Mouse (Mus musculus) thymus, adult 2 months (tissue): ENCODE measurements at regions not wholly inside any gene's neighbourhood (a gene's known extent, or its start where the extent isn't known, plus 50 kb on each side); places are given as distances from the start of the nearest gene placed in this dataset.

ENCODE experiments used
- DNase-seq: peaks from one replicate; pipeline ENCODE4 v3.0.0; 2021
- H3K27ac ChIP-seq: fragments of 200-500 bp; 2 replicates; pipeline ENCODE4 v1.5.1; 2012; ENCODE audit warnings: low read length, control low read depth; ENCODE audit not compliant: control insufficient read depth, insufficient read depth
- H3K27me3 ChIP-seq: fragments of 200-500 bp; 2 replicates; pipeline ENCODE4 v1.6.1; 2012; ENCODE audit warnings: mild to moderate bottlenecking, low read length, moderate library complexity, mixed read lengths; ENCODE audit not compliant: control insufficient read depth, insufficient read depth
- H3K36me3 ChIP-seq: fragments of 200-500 bp; 2 replicates; pipeline ENCODE4 v1.6.1; 2012; ENCODE audit warnings: mild to moderate bottlenecking, low read length, moderate library complexity; ENCODE audit not compliant: control insufficient read depth, insufficient read depth
- H3K4me1 ChIP-seq: fragments of 200-500 bp; replicated peaks from 2 replicates; pipeline ENCODE4 v1.6.1; 2012; ENCODE audit warnings: low read length; ENCODE audit not compliant: control insufficient read depth, insufficient read depth
- H3K4me3 ChIP-seq: fragments of 200-500 bp; 2 replicates; pipeline ENCODE4 v1.5.1; 2012; ENCODE audit warnings: mild to moderate bottlenecking, low read length, control low read depth, moderate library complexity; ENCODE audit not compliant: control insufficient read depth, insufficient read depth
- CTCF ChIP-seq: fragments of 200-500 bp; IDR thresholded peaks from 2 replicates; pipeline ENCODE4 v1.5.1; 2012; ENCODE audit warnings: mild to moderate bottlenecking, control low read depth, low read length, moderate library complexity, borderline replicate concordance; ENCODE audit not compliant: control insufficient read depth, poor library complexity, insufficient read depth; ENCODE audit errors: extremely low read depth
- POLR2A ChIP-seq: fragments of 200-500 bp; IDR thresholded peaks from 2 replicates; pipeline ENCODE4 v1.6.1; 2012; ENCODE audit warnings: mild to moderate bottlenecking, low read length, control low read depth, moderate library complexity; ENCODE audit not compliant: control insufficient read depth, poor library complexity, insufficient read depth; ENCODE audit errors: extremely low read depth
- WGBS: fragments of 180-500 bp; shearing (Covaris S2); methylation state at CpG from one replicate; pipeline ENCODE4 v1.1.7; 2018; 5-methylcytosine and 5-hydroxymethylcytosine counted together

DNA sequence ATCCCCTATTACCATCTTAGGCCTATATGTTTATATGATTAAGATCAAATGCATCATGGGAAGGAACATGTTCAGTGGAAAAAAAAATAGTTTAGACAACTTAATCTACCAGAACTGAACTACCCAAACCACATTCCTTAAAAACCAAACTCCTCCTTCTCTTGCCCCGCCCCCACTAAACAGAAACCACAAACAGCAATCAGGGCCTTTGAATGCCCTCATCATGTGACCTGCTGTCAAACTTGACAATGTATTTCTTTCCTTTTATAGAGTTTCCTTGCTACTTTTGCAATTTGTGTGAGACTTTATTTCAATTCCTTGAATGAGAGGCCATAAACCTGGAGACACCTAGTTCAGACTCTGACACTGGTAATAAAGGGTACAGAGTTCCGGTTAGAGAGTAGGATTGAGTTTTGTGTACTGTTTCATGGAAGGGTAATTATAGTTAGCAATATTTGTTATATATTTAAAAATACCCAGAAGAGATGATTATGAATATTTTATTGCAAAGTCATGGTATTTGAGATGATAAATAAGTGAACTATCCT, 61.7 kb upstream of the Mboat1 start:
- TF ChIP-seq CTCF (no peak), POLR2A (no peak)
- no peaks in the 10 kb centered on the region for H3K36me3 ChIP-seq
- 88% methylated on average over 2 of the region's 2 CpGs for WGBS
- DNase-seq, result no peak
- H3K4me3 ChIP-seq, result no peak overlapping the region
- no peaks in the 10 kb centered on the region for H3K27me3 ChIP-seq
- H3K27ac ChIP-seq, result no peak overlapping the region
- H3K4me1 ChIP-seq, result no peaks in the 10 kb centered on the region

DNA sequence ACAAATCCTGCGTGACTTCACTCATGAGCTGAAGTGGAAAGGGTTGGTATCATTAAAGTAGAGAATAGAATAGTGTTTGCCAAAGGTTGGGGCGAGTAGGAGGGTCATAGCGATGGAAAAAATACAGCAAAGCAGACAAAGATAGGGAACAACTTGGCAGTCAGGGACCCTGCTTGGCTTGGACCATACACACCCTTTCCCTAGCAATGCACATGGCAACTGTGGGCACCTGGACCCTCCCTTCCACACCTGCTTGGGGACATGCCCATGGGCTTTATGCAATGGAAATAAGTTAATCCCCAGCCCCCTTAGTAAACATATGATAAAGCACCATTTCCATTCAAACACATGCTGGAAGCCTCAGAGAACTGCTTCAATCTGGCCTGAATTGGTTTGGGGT, 62.2 kb upstream of the Mboat1 start:
- WGBS, result 97% methylated on average over 3 of the region's 3 CpGs
- Histone ChIP-seq H3K36me3 (no peaks in the 10 kb centered on the region), H3K4me1 (no peaks in the 10 kb centered on the region), H3K27ac (no peak overlapping the region), H3K4me3 (no peak overlapping the region), H3K27me3 (no peaks in the 10 kb centered on the region)
- DNase-seq, result no peak
- TF ChIP-seq CTCF (no peak), POLR2A (no peak)

DNA sequence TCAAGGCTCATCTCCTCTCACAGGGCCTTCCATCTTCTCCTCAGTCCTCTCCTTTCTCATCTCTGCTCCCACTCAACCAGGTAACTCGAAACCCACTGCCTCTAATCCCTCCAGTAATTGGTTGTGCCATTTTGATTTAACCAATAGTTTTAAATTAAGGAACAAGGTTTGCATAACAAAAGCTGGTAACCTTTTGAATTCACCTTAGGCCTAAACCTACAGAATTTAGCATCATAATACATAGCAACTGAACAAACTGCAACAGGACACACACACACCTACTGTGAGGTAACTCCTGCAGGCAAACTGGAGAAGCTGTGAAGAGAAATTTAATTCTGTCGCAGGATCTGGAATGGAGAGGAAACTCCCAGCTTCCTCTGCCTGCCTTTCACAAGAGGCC, 66.9 kb upstream of the Mboat1 start:
- Histone ChIP-seq H3K27ac (no peak overlapping the region), H3K36me3 (no peaks in the 10 kb centered on the region), H3K27me3 (no peaks in the 10 kb centered on the region), H3K4me3 (no peak overlapping the region), H3K4me1 (no peaks in the 10 kb centered on the region)
- no peak for DNase-seq
- TF ChIP-seq POLR2A (no peak), CTCF (no peak)
- 89% methylated on average over 2 of the region's 2 CpGs for WGBS

DNA sequence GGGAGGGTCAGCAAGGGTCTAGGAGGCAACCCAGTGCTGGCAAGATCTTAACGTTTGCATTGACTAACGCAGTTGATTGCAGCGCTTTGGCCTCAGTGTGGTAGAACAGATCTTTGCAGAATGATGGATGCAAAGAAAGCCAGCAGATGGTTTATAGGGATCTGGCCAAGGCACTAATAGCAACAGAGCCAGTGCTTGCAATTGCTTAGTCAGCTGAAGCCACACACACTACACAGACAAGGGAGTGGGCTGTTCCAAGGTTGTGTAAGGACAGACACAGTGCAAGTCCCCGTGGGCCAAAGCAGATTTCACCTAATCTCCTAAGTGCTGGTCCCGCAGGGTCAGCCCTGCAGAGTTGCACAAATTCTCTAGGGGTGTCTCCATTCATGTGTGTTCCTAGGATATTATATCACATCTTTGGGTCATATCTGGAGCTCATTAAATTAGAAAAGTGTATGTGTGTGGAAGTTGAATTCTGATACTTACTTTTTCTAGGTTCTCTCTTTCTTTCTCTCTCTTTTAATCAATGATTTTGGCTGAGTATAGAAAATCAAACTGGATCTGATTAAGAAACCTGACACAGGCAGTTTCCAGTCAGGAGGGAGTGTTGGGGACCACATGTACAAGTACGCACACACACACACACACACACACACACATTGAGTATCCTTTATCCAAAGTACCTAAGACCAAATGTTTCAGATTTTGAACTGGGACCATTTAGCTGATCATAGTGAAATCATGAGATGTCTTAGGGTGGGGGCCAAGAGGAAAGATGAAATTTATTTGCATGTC, 68.5 kb upstream of the Mboat1 start:
- Histone ChIP-seq H3K4me3 (no peak overlapping the region), H3K27me3 (no peaks in the 10 kb centered on the region), H3K36me3 (no peaks in the 10 kb centered on the region), H3K4me1 (0 out of 2 replicates have a peak, but pooled peaks cover 4% of the 10 kb centered on the region), H3K27ac (no peak overlapping the region)
- no peak for TF ChIP-seq CTCF
- no peak for TF ChIP-seq POLR2A
- DNase-seq, result no peak
- WGBS, result 77% methylated on average over 6 of the region's 6 CpGs

DNA sequence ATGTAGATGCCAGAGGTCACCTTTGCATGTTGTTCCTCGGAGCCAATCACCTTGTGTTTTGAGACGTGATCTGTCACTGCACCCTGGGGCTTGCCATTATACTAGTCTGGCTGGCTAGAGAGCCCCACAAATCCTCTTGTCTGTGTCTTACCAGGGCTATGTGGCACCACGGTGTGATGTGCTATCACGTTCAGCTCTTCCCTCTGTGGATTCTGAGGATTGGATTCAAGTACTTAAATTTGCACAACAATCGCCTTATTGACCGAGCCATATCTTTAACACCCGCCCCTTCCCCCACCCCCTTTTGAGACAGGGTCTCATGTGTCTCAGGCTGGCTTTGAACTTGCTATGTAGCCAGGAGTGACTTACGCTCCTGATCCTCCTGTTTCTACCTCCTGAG, 70.8 kb upstream of the Mboat1 start:
- WGBS, result 95% methylated on average over 8 of the region's 8 CpGs

DNA sequence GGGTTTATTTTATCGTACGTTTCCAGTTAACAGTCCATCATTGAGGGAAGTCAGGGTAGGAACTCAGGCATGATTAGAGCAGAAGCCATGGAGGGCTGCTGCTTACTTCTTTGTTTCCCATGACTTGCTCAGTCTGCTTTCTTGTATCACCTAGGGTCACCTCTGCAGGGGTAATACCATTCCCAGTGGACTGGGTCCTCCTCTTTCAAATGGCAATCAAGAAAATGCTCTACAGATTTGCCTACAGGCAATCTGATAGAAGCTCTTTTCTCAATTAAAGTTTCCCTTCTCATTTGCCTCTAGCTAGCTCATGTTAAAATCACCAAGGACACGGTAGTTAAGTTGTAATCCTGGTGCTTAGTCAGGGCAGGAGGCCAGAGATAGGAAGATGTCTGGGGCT, 72.5 kb upstream of the Mboat1 start:
- WGBS, result 95% methylated on average over 3 of the region's 3 CpGs
- H3K27me3 ChIP-seq, result no peaks in the 10 kb centered on the region
- H3K27ac ChIP-seq, result no peak overlapping the region
- H3K4me1 ChIP-seq, result 0 out of 2 replicates have a peak, but pooled peaks cover 4% of the 10 kb centered on the region
- no peak for DNase-seq
- no peak overlapping the region for H3K4me3 ChIP-seq
- TF ChIP-seq CTCF (no peak), POLR2A (no peak)
- no peaks in the 10 kb centered on the region for H3K36me3 ChIP-seq

More for the DNA sequence above, 70.8 kb upstream of the Mboat1 start:
- TF ChIP-seq CTCF, result no peak
- TF ChIP-seq POLR2A, result no peak
- DNase-seq, result no peak
- no peak overlapping the region for H3K4me3 ChIP-seq
- H3K27me3 ChIP-seq, result no peaks in the 10 kb centered on the region
- 0 out of 2 replicates have a peak, but pooled peaks cover 4% of the 10 kb centered on the region for H3K4me1 ChIP-seq
- no peaks in the 10 kb centered on the region for H3K36me3 ChIP-seq
- H3K27ac ChIP-seq, result no peak overlapping the region

DNA sequence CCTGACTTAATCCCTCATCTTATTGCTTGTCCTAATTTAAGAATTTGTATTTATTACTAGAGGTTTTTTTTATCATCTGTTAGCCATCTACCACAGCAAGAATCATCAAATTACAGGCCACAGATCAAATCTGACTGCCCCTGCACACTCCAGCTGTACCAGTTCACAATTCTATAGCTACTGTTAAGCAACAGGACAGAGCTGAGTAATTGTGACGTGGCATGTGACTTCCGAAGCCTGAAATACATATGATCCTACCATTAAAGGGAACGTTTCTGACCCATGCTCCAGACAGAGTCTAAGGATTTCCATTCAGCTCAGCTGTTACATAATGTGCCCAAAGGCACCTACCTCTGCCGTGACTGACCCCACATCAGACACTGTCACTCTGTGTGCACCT, 74.0 kb upstream of the Mboat1 start:
- no peak for TF ChIP-seq POLR2A
- no peak for TF ChIP-seq CTCF
- H3K4me1 ChIP-seq, result 0 out of 2 replicates have a peak, but pooled peaks cover 4% of the 10 kb centered on the region
- no peak overlapping the region for H3K4me3 ChIP-seq
- no peak for DNase-seq
- H3K27ac ChIP-seq, result no peak overlapping the region
- no peaks in the 10 kb centered on the region for H3K27me3 ChIP-seq
- 92% methylated on average over 4 of the region's 4 CpGs for WGBS
- no peaks in the 10 kb centered on the region for H3K36me3 ChIP-seq
